Mouse (Mus musculus): ENCODE data around the gene Ppan. TPM values are rescaled to one million over a fixed set of nuclear protein-coding genes. Genes with fewer than 3 reads are reported as not detected.

Gene Ppan
- polyA plus RNA-seq, 1 experiment from 2014 or later, result 99.2 TPM

DNA sequence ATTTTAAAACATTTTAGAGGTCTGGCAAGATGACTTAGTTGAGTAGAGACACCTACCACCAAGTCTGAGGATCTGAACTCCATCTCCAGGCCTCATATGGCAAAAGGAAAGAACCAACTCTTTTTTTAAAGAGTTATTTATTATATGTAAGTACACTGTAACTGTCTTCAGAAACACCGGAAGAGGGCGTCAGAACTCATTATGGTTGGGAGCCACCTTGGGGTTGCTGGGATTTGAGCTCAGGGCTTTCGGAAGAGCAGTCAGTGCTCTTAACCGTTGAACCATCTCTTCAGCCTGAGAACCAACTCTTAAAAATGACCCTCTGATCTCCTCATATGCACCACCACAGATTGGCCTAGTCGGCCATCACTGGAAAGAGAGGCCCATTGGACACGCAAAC, 784 bp upstream of the Ppan start:
- WGBS, result 85% methylated on average over 6 of the region's 6 CpGs
- H3K9me3 ChIP-seq, result peaks cover 6% of the 10 kb centered on the region; the same call in 1 of the 2 replicates
- peaks cover 31% of the 10 kb centered on the region for H3K36me3 ChIP-seq (replicated peaks)
- H3K27me3 ChIP-seq (replicated peaks; ENCODE audit: low read depth, poor library complexity, severe bottlenecking), result no peaks in the 10 kb centered on the region
- DNase-seq (ENCODE audit: low spot score), result no peak
- no peak overlapping the region for H3K27ac ChIP-seq (replicated peaks)
- peak overlapping the region; percentile 13; the same call in 1 of the 2 replicates for H3K4me3 ChIP-seq
- H3K4me1 ChIP-seq, result peaks cover 7% of the 10 kb centered on the region

DNA sequence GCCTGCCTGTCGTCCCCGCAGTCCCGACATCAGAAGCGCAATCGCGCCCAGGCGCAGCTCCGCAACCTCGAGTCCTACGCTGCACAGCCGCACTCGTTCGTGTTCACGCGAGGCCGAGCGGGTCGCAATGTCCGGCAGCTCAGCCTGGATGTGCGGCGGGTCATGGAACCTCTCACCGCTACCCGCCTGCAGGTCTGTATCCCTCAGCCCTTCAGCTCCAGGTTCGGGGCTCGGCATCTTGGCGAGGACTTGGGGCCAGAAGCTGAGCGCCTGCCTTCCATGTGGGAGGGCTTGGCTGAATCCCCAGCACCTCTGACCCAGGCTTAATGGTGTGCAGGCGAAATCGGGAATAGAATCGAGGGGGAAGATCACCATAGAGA, 401 bp downstream of the Ppan start:
- no peak for DNase-seq (ENCODE audit: low spot score)
- H3K4me1 ChIP-seq, result peaks cover 7% of the 10 kb centered on the region
- peak overlapping the region; percentile 90 for H3K27ac ChIP-seq (replicated peaks)
- H3K4me3 ChIP-seq, result peak overlapping the region; percentile 99
- H3K27me3 ChIP-seq (replicated peaks; ENCODE audit: low read depth, poor library complexity, severe bottlenecking), result no peaks in the 10 kb centered on the region
- H3K9me3 ChIP-seq, result peaks cover 6% of the 10 kb centered on the region; the same call in 1 of the 2 replicates
- 0% methylated on average over 30 of the region's 30 CpGs for WGBS
- H3K36me3 ChIP-seq (replicated peaks), result peaks cover 43% of the 10 kb centered on the region

DNA sequence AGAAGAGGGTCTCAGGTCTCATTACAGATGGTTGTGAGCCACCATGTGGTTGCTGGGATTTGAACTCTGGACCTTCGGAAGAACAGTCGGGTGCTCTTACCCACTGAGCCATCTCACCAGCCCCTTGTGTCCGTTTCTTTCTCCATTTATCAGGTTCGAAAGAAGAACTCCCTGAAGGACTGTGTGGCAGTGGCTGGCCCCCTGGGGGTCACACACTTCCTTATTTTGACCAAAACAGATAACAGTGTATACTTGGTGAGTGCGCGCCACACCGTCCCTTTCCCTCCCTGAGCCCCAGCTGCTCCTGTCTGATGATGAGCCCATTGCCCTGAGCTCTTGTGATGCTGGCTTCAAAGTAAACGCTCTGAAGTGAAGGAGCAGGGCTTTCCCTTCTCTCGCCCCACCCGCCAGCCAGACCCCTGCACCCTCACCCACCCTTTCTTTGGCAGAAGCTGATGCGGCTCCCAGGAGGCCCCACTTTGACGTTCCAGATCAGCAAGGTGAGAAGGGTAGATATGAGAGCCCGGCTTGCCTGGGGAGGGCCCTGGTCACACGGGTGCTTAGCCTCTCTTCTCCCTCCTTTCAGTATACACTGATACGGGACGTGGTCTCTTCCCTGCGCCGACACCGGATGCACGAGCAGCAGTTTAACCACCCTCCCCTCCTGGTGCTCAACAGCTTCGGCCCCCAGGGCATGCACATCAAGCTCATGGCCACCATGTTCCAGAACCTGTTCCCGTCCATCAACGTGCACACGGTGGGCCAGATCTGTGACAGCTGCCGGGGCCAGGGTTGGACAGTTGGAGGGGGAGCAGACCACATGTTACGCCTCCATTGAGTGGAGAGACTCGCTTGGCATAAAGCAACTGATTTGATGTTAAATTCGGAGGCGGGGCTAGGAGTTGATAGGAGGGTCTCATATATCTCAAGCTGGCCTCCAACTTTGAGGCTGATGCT, 1.5 kb downstream of the Ppan start:
- Histone ChIP-seq H3K4me3 (peak overlapping the region; percentile 99), H3K27ac (replicated peaks) (no peak overlapping the region; the same call in 1 of the 2 replicates), H3K27me3 (replicated peaks; ENCODE audit: low read depth, poor library complexity, severe bottlenecking) (no peaks in the 10 kb centered on the region), H3K4me1 (peaks cover 7% of the 10 kb centered on the region), H3K36me3 (replicated peaks) (peaks cover 54% of the 10 kb centered on the region), H3K9me3 (peaks cover 6% of the 10 kb centered on the region; the same call in 1 of the 2 replicates)
- no peak for DNase-seq (ENCODE audit: low spot score)
- 85% methylated on average over 29 of the region's 29 CpGs for WGBS

DNA sequence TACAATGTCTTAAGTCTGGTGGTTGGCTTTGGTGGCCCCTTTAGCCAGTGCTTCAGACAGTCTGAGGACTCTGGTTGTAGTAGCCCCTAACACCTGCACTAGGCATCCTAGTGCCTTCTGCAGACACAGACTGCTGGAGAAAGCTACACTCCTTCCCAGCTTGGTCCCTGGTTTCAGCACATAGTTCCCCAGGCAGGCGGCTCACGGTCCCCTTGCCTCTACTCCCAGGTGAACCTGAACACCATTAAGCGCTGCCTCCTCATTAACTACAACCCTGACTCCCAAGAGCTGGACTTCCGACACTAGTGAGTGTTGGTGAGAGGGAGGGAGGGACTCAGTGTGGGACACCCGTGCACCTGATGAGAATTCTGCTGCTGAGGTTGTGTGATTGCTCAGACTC, 2.4 kb downstream of the Ppan start:
- no peak for DNase-seq (ENCODE audit: low spot score)
- H3K27me3 ChIP-seq (replicated peaks; ENCODE audit: low read depth, poor library complexity, severe bottlenecking), result no peaks in the 10 kb centered on the region
- peaks cover 7% of the 10 kb centered on the region for H3K4me1 ChIP-seq
- 91% methylated on average over 5 of the region's 5 CpGs for WGBS
- H3K9me3 ChIP-seq, result no peaks in the 10 kb centered on the region
- 0 out of 2 replicates have a peak overlapping the region, but pooled peaks have one; percentile 99 for H3K4me3 ChIP-seq
- H3K27ac ChIP-seq (replicated peaks), result no peak overlapping the region
- H3K36me3 ChIP-seq (replicated peaks), result peaks cover 63% of the 10 kb centered on the region

DNA sequence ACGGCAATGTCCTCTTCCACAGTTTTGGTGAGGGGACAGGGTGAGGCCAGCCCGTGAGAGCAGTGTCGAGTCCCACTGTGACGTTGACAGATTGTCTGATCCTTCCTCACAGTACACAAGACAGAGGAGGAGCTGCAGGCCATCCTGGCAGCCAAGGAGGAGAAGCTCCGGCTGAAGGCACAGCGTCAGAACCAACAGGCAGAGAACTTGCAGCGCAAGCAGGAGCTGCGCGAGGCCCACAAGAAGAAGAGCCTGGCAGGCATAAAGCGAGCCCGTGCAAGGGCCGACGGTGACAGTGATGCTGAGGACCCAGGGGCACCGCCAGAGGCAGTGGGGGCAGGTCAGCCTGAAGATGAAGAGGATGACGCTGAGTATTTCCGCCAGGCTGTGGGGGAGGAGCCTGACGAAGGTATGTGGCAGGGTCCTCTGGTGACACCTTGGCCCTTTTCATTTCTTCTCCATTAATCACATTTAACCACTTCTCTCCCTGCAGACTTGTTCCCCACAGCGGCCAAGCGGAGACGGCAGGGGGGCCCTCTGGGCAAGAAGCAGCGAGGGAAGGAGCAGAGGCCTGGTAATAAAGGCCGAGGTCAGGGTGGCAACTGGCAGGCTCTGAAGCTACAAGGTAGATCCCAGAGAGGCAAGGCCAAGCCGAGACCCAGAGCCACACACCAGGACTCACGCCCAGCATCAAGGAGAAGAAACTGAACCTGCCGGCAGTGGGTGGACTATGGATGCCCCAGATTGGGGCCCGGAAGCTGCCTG, 3.5 kb downstream of the Ppan start:
- no peak for DNase-seq (ENCODE audit: low spot score)
- Histone ChIP-seq H3K27me3 (replicated peaks; ENCODE audit: low read depth, poor library complexity, severe bottlenecking) (no peaks in the 10 kb centered on the region), H3K36me3 (replicated peaks) (peaks cover 74% of the 10 kb centered on the region), H3K4me3 (0 out of 2 replicates have a peak overlapping the region, but pooled peaks have one; percentile 15), H3K9me3 (no peaks in the 10 kb centered on the region), H3K4me1 (peaks cover 7% of the 10 kb centered on the region), H3K27ac (replicated peaks) (no peak overlapping the region)
- WGBS, result 85% methylated on average over 26 of the region's 26 CpGs

DNA sequence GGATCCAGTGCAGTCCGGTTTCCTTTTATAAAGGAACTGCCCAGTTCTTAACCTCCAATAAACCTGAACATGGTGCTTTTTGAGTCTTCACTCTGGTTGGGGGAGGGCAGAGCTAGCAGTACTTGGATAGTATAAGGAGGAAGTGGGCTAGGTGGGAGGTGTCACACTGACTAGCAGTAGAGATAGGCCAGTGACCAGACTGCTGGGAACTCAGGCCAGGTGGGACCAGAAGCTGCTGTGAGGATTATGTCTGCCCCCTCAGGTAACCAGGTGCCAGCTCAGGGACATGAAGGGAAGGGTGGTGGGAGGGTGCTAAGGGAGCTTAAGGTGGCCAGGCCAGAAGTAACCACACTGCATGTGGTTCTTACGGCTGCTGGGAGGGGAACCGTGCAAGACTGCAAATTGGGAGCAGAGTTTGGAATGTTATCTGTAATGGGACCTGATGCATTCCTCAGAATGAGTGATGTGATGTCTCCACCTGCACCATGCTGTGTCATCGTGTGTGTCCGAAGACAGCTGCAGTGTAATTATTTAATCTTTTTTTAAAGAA, 4.2 kb downstream of the Ppan start:
- H3K27me3 ChIP-seq (replicated peaks; ENCODE audit: low read depth, poor library complexity, severe bottlenecking), result no peaks in the 10 kb centered on the region
- H3K27ac ChIP-seq (replicated peaks), result no peak overlapping the region
- no peak for DNase-seq (ENCODE audit: low spot score)
- H3K4me3 ChIP-seq, result no peak overlapping the region
- peaks cover 81% of the 10 kb centered on the region for H3K36me3 ChIP-seq (replicated peaks)
- peaks cover 12% of the 10 kb centered on the region for H3K4me1 ChIP-seq
- WGBS, result 77% methylated on average over 5 of the region's 5 CpGs
- no peaks in the 10 kb centered on the region for H3K9me3 ChIP-seq

DNA sequence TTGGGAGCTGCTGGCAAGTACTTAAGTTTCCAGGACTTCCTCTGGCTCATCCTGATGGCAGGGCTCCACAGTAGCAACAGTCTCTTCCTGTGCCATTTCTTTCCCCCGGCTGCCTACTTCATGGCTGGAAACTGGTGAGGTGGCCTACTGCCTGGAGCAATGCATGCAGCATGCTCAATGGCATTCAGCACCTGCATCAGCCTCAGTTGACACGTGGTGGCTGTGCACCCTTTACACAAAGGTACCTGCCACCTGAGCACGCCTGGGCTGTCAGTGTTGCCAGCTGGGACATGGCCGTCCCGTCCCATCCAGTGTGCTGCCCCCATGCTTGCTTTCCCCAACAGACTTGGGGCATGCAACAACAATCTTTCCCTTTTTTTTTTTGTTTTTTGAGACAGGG, 5.1 kb downstream of the Ppan start:
- Histone ChIP-seq H3K9me3 (no peaks in the 10 kb centered on the region), H3K27me3 (replicated peaks; ENCODE audit: low read depth, poor library complexity, severe bottlenecking) (no peaks in the 10 kb centered on the region), H3K36me3 (replicated peaks) (peaks cover 82% of the 10 kb centered on the region), H3K27ac (replicated peaks) (no peak overlapping the region), H3K4me3 (no peak overlapping the region), H3K4me1 (peaks cover 20% of the 10 kb centered on the region)
- no peak for DNase-seq (ENCODE audit: low spot score)
- 69% methylated on average over 5 of the region's 5 CpGs for WGBS

DNA sequence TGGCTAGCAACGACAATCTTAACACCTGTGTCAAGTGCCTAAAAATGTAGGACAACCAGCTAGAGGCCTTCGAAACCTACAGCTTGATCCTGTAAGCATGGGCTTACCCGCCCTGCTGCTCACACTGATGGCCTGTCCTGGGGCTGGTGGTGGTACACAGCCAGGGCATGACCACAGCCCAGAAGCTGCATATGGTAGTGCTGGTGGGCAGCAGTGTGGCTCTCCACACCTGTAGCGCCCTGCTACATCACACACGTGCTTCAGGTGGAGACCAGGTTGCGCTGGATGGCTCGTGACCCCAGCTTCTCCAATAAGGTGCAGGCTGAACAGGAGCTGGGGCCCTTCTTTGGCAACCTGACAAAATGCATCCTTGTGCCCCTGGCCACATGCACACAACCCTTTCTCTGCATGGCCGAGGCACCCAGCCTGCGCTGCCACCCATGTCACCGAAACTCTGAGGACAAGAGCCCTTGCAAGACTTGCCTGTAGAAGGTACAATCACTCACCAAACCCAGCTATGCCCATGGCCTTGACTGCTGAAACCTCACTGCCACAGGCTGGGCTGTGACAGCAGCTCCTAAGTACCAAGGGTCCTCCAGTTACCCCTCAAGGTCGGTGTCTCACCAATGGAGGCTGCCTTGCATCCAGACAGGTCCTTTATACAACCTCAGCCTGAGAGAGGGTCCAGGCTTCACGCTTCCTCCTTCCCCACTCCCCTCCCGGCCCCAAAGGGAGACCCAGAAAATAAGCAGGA, 5.8 kb downstream of the Ppan start:
- peaks cover 20% of the 10 kb centered on the region for H3K4me1 ChIP-seq
- WGBS, result 88% methylated on average over 13 of the region's 13 CpGs
- no peaks in the 10 kb centered on the region for H3K9me3 ChIP-seq
- DNase-seq (ENCODE audit: low spot score), result no peak
- no peaks in the 10 kb centered on the region for H3K27me3 ChIP-seq (replicated peaks; ENCODE audit: low read depth, poor library complexity, severe bottlenecking)
- peaks cover 82% of the 10 kb centered on the region for H3K36me3 ChIP-seq (replicated peaks)
- no peak overlapping the region for H3K4me3 ChIP-seq
- H3K27ac ChIP-seq (replicated peaks), result no peak overlapping the region

DNA sequence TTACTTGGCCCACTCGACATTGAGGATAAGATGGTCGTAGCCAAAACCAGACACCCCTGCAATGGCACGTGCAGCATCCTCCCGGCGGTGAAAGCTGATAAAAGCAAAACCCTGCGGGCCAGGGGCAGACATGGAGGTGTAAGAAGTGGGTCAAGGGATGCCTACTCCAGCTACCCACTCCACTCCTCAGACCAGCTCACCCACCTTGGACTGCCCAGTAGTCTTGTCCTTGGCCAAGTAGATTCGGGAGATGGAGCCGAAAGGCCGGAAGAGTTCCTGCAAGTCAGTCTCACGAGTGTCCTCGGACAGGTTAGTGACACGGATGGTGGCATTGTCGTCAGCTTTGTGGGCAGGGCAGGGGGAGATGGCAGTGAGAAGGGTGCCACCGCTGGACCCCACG, 6.7 kb downstream of the Ppan start:
- H3K36me3 ChIP-seq (replicated peaks), result peaks cover 76% of the 10 kb centered on the region
- no peaks in the 10 kb centered on the region for H3K27me3 ChIP-seq (replicated peaks; ENCODE audit: low read depth, poor library complexity, severe bottlenecking)
- no peaks in the 10 kb centered on the region for H3K9me3 ChIP-seq
- 89% methylated on average over 15 of the region's 15 CpGs for WGBS
- DNase-seq (ENCODE audit: low spot score), result no peak
- H3K4me3 ChIP-seq, result no peak overlapping the region
- H3K4me1 ChIP-seq, result peaks cover 15% of the 10 kb centered on the region
- no peak overlapping the region for H3K27ac ChIP-seq (replicated peaks)

DNA sequence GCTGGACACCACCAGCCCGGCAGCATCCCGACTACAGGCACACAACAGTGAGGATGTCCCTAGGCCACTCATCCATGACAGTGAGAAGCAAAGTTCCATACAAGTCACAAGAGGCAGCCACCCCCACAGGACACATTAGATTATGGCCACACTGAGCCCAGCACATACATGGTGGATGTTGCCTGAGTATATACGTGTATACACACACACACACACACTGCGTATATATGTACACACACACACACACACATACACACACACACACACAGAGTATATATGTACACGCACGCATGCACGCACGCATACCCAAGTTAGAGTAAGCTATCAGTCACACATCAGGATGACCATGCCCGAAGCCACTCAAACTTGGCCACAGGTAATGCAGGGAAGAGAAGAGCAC, 7.4 kb downstream of the Ppan start:
- 95% methylated on average over 9 of the region's 9 CpGs for WGBS
- H3K36me3 ChIP-seq (replicated peaks), result peaks cover 69% of the 10 kb centered on the region
- no peaks in the 10 kb centered on the region for H3K9me3 ChIP-seq
- no peak for DNase-seq (ENCODE audit: low spot score)
- no peaks in the 10 kb centered on the region for H3K27me3 ChIP-seq (replicated peaks; ENCODE audit: low read depth, poor library complexity, severe bottlenecking)
- peak overlapping the region; percentile 13; the same call in 1 of the 2 replicates for H3K4me3 ChIP-seq
- H3K27ac ChIP-seq (replicated peaks), result no peak overlapping the region
- peaks cover 13% of the 10 kb centered on the region for H3K4me1 ChIP-seq

DNA sequence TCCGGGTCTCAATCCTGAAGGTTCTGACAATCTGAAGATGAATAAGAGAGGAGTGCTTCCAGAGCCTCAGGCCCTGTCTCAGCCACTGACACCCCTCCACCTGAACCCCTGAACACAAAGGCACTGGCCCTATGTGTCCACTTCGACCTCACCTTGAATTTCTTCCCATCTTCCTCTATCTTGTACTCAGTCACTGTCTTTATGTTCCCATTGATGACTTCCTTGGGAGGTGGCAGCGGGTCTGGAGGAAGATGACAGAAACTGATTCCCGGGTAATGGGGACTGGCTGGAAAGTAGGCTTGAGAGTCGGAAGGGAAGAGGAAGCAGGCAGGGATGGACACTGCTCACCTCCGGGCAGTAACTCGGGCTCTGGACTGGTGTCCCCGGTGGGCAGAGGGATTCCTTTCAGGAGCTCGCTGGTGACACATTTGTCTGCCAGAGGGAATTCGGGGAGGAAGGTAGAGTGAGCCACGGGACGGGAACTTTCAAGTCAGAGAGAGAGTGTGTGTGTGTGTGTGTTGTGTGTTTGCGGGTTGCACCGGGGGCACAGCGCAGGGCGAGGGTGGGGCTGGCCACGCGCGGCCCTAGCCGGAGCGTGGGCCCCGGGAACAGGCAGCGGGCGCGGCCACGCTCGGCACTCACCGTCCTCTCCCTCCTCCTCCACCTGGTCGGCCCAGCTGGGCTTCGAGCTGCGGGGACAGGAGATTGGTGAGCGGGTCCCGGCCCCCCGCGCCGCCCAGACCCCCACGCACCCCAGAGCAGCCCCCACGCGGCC, 9.9 kb downstream of the Ppan start:
- H3K4me1 ChIP-seq, result peaks cover 21% of the 10 kb centered on the region
- no peaks in the 10 kb centered on the region for H3K27me3 ChIP-seq (replicated peaks; ENCODE audit: low read depth, poor library complexity, severe bottlenecking)
- peak overlapping the region; percentile 90 for H3K27ac ChIP-seq (replicated peaks)
- H3K4me3 ChIP-seq, result peak overlapping the region; percentile 99
- 4% methylated on average over 39 of the region's 39 CpGs for WGBS
- no peak for DNase-seq (ENCODE audit: low spot score)
- H3K36me3 ChIP-seq (replicated peaks), result peaks cover 43% of the 10 kb centered on the region
- no peaks in the 10 kb centered on the region for H3K9me3 ChIP-seq

All from embryonic facial prominence, embryonic 10.5 days (tissue).